Mouse (Mus musculus) liver, postnatal 0 days (tissue): Measurements from ENCODE around the gene Mup17.
A peak's percentile ranks its signal among the peaks of the same experiment; 100 is the strongest.
"Not testable (repeated sequence)": the region's sequence is repeated elsewhere in the genome, so short reads cannot be mapped to it uniquely, and the experiment has no call there.

ENCODE experiments used
- CTCF ChIP-seq: sonication (generic); IDR thresholded peaks from 2 replicates; pipeline ENCODE4 v1.5.1; 2016; ENCODE audit warnings: antibody characterized with exemption, low read depth
- EP300 ChIP-seq: IDR thresholded peaks from 2 replicates; pipeline ENCODE4 v1.6.1; 2016; ENCODE audit warnings: antibody characterized with exemption, low read depth, mild to moderate bottlenecking

- TF ChIP-seq CTCF = peak; percentile 44
- not testable (repeated sequence) for TF ChIP-seq EP300
Measured at GRCm38 (mm10) chr4:61555887-61556286, 39.8 kb downstream of the Mup17 start.
